Mouse (Mus musculus): ENCODE measurements around the gene Rhno1. TPM values are rescaled to one million over a fixed set of nuclear protein-coding genes. Genes with fewer than 3 reads are reported as not detected.

Rhno1 gene
- polyA plus RNA-seq, 1 experiment from 2014 or later, result 53.4 TPM

DNA sequence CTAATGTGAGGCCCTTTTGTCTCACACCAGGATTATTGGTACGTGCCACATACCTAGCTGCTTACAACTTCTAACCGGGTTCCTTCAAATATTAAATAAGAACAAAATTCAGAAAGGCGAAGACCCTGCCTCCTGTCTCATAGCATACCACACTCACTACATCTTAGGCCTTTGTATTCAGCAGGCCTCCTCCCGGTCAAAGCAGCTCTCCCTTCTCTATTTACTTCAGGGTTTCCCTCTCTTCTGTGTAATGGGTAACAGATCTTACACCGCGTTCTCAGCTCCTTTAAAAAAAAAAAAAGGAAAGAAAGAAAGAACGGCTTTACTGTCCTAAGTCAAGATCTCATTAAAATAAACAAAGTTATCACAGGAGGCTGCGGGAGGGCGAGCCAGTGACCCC is 810 bp downstream of the Rhno1 start:
- 13% methylated on average over 9 of the region's 9 CpGs for WGBS (ENCODE audit: insufficient replicate concordance)
- peak overlapping the region; percentile 100 for H3K4me3 ChIP-seq (replicated peaks)
- peaks cover 54% of the 10 kb centered on the region for H3K4me1 ChIP-seq (replicated peaks)
- no peak for ATAC-seq (ENCODE audit: insufficient read depth)
- H3K27me3 ChIP-seq, result no peaks in the 10 kb centered on the region
- H3K9me3 ChIP-seq (replicated peaks), result no peaks in the 10 kb centered on the region
- H3K27ac ChIP-seq (replicated peaks), result peak overlapping the region; percentile 95
- peaks cover 50% of the 10 kb centered on the region for H3K36me3 ChIP-seq (replicated peaks)
- peak overlapping the region; percentile 80 for H3K4me2 ChIP-seq
- peak overlapping the region; percentile 97 for H3K9ac ChIP-seq

DNA sequence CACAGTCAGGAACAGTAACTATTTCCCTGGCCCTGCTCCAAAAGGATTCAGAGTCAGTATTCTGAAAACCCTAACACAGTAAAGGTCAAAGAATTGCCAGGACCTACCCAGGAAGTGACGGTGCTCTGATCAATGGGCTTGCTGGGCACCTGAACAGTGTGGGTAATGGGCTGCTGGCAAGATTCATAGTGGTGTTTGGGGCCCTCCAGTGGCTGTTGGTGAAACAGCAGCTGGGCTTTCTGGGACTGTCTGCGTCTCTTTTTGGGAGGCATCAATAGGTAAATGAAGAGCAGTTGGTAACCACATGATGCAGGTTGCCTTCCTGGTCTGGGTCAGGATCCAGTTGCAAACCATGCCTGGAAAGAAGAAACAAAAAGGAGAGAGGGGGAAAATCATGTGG is 3.7 kb downstream of the Rhno1 start:
- no peak for ATAC-seq (ENCODE audit: insufficient read depth)
- H3K9me3 ChIP-seq (replicated peaks), result no peaks in the 10 kb centered on the region
- H3K4me1 ChIP-seq (replicated peaks), result peaks cover 56% of the 10 kb centered on the region
- H3K9ac ChIP-seq, result no peak overlapping the region
- H3K4me3 ChIP-seq (replicated peaks), result no peak overlapping the region
- H3K36me3 ChIP-seq (replicated peaks), result peaks cover 41% of the 10 kb centered on the region
- 44% methylated on average over 2 of the region's 2 CpGs for WGBS (ENCODE audit: insufficient replicate concordance)
- peaks cover 16% of the 10 kb centered on the region for H3K27me3 ChIP-seq
- no peak overlapping the region for H3K4me2 ChIP-seq
- H3K27ac ChIP-seq (replicated peaks), result no peak overlapping the region

DNA sequence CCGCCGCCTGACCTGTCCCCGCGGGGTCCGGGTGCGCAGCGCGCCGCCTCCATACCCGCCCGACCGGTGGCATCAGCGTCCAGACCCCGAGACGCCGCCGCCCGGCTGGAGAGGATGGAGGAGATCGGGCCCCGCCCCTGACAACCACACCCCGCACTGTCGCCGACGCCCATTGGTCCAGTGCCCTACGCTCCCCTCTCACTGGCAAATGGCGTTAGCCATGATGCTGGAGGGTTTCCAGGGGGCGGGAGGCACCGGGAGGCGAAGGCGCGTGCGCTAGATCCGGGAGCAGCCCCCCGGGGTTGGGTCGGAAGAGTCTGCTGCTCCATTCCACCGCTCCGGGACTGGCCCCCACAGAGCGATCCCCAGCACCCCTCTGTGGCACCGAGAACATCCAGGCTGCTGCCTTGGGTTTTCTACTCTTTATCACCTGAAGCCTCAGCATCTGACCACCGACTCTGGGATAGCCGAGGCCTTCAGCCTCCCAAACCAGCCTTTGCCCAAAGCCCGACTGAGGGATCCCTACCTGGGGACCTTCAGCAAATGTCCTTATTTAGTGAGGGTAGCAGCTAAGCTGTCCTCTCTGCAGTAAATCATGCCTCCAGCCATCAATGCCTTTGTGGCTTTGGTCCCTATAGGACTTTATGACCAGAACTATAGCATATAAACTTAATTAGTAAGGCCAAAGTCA is 6.8 kb downstream of the Rhno1 start, which contains the start of gene Tulp3:
TSS of gene Tulp3 (minus strand) at position 126 of the 691 bp plus-strand sequence.
- Histone ChIP-seq H3K27me3 (peaks cover 21% of the 10 kb centered on the region), H3K9me3 (replicated peaks) (no peaks in the 10 kb centered on the region), H3K4me2 (peak within 1 kb of the TSS; percentile 92), H3K4me3 (replicated peaks) (peak within 1 kb of the TSS; percentile 68), H3K27ac (replicated peaks) (0 out of 2 replicates have a peak within 1 kb of the TSS, but pooled peaks have one; percentile 24), H3K36me3 (replicated peaks) (peaks cover 36% of the 10 kb centered on the region), H3K4me1 (replicated peaks) (peaks cover 40% of the 10 kb centered on the region), H3K9ac (peak within 1 kb of the TSS; percentile 58)
- peak; percentile 98 for ATAC-seq (ENCODE audit: insufficient read depth)
- under 1% methylated on average over 42 of the region's 42 CpGs for WGBS (ENCODE audit: insufficient replicate concordance)

DNA sequence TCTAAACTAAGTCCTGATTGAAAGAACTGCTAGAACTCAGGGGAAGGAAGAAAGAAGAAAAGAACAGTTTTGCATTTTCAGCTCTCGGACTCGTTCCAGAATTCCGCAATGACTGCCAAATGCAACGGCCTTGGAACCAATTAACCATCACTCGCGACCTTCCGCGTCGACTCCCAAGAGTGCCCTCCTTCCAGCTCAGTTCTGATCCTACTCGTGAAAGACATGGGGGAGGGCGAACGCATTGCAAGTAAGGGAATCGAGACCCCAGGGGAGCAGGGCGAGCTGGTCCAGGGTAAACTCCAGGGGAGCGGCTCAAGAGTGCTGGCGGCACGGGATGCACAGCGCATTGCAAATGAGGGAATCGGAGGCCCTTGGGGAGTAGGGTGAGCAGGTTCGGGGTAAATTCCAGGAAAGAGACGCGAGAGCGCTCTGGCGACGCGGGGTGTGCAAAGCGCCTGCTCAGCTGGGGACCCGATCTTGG is 7.5 kb downstream of the Rhno1 start:
- Histone ChIP-seq H3K36me3 (replicated peaks) (peaks cover 36% of the 10 kb centered on the region), H3K27me3 (peaks cover 21% of the 10 kb centered on the region), H3K4me3 (replicated peaks) (peak overlapping the region; percentile 68), H3K4me2 (peak overlapping the region; percentile 92), H3K9ac (peak overlapping the region; percentile 58), H3K9me3 (replicated peaks) (no peaks in the 10 kb centered on the region), H3K4me1 (replicated peaks) (peaks cover 34% of the 10 kb centered on the region), H3K27ac (replicated peaks) (0 out of 2 replicates have a peak overlapping the region, but pooled peaks have one; percentile 24)
- under 1% methylated on average over 28 of the region's 28 CpGs for WGBS (ENCODE audit: insufficient replicate concordance)
- ATAC-seq (ENCODE audit: insufficient read depth), result peak; percentile 37

DNA sequence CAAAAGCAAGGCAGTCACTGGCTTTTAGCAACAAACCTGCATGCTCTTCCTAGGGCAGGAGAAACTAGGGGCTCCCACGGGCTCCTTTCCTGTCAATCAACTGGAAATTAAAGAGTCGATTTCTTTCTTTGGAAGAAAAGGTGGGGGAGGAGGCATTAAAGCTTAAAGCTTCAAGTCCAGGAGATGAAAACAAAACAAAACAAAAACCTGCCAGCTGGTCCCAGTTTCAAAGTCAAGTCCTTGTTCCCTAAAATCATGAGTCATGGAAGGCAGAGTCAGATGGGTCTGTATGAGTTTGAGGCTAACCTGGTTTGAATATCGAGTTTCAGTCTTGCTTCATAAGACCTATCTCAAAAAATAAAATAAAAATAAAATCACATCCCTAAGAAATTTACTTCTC is 8.6 kb downstream of the Rhno1 start:
- no peak overlapping the region for H3K27ac ChIP-seq (replicated peaks)
- H3K4me3 ChIP-seq (replicated peaks), result no peak overlapping the region
- H3K9me3 ChIP-seq (replicated peaks), result no peaks in the 10 kb centered on the region
- 43% methylated on average over 3 of the region's 3 CpGs for WGBS (ENCODE audit: insufficient replicate concordance)
- ATAC-seq (ENCODE audit: insufficient read depth), result no peak
- no peak overlapping the region for H3K4me2 ChIP-seq
- H3K4me1 ChIP-seq (replicated peaks), result peaks cover 25% of the 10 kb centered on the region
- H3K27me3 ChIP-seq, result peaks cover 21% of the 10 kb centered on the region
- H3K9ac ChIP-seq, result no peak overlapping the region
- peaks cover 29% of the 10 kb centered on the region for H3K36me3 ChIP-seq (replicated peaks)

DNA sequence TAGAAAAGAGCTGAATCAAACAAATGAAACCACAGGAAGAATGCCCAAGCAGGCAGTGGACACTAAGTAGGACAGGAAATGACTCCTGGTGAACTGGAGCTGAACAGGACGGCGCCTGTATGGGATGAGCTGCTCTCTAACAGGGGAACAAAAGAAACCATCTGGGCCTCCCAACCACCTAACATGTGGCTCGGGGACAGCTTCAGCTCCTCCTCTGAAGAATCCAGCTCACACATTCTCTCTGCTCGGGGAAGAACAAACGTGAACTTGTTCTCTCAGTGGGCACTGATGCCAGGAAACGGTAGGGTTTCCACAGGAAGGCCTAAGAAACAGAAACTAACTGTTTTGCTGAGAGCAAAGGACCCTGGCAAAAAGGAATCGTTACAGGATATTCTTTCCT is 13.0 kb downstream of the Rhno1 start:
- H3K36me3 ChIP-seq (replicated peaks), result no peaks in the 10 kb centered on the region
- no peak overlapping the region for H3K9ac ChIP-seq
- no peak overlapping the region for H3K4me3 ChIP-seq (replicated peaks)
- H3K27ac ChIP-seq (replicated peaks), result no peak overlapping the region
- no peaks in the 10 kb centered on the region for H3K9me3 ChIP-seq (replicated peaks)
- H3K4me1 ChIP-seq (replicated peaks), result peaks cover 11% of the 10 kb centered on the region; the same call in 1 of the 2 replicates
- H3K4me2 ChIP-seq, result no peak overlapping the region
- H3K27me3 ChIP-seq, result peaks cover 12% of the 10 kb centered on the region
- ATAC-seq (ENCODE audit: insufficient read depth), result no peak
- 43% methylated on average over 7 of the region's 7 CpGs for WGBS (ENCODE audit: insufficient replicate concordance)

DNA sequence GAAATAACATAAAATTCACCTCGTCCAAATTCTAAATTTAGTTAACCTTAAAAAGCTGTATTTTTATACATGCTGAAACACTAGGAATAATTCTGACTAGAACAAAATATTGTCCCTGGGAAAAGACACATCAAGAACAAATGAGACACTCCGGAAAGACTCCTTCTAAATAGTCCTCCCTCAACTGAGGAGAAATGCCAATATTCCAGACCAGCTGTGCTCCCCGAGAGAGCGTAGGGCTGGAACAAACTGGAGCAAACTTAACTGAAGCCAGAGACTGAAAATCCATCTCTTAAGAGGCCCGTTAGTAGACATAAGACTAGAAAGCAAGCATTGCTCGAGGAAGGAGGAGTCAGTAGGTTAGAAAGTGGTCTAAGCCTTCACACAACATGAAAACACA is 15.9 kb downstream of the Rhno1 start:
- H3K9me3 ChIP-seq (replicated peaks), result no peaks in the 10 kb centered on the region
- H3K4me2 ChIP-seq, result no peak overlapping the region
- H3K9ac ChIP-seq, result no peak overlapping the region
- H3K27me3 ChIP-seq, result no peaks in the 10 kb centered on the region
- WGBS (ENCODE audit: insufficient replicate concordance), result 64% methylated on average over 6 of the region's 6 CpGs
- H3K4me1 ChIP-seq (replicated peaks), result 0 out of 2 replicates have a peak, but pooled peaks cover 4% of the 10 kb centered on the region
- no peak overlapping the region for H3K27ac ChIP-seq (replicated peaks)
- H3K4me3 ChIP-seq (replicated peaks), result no peak overlapping the region
- no peaks in the 10 kb centered on the region for H3K36me3 ChIP-seq (replicated peaks)
- ATAC-seq (ENCODE audit: insufficient read depth), result no peak

DNA sequence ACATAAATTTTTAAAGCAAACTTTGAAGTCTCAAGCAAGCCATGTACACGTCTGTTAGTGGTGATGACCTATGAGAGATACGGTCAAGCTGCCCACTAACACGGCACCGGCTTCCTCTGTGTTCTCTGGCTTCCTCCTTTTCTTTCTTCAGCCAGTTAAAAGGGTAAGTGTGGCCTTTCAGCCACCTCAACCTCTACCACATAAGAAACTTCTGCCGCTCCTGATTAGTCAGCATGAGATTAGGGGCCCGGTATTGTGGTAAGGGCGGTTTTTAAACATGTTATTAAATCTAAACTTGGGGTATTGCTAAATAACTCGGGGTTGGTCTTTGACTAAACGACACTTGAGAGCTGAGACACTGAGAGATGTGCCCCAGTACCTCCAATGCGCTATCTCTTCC is 17.1 kb downstream of the Rhno1 start:
- H3K27ac ChIP-seq (replicated peaks), result no peak overlapping the region
- no peaks in the 10 kb centered on the region for H3K36me3 ChIP-seq (replicated peaks)
- H3K4me1 ChIP-seq (replicated peaks), result 0 out of 2 replicates have a peak, but pooled peaks cover 4% of the 10 kb centered on the region
- no peak overlapping the region for H3K4me3 ChIP-seq (replicated peaks)
- H3K27me3 ChIP-seq, result no peaks in the 10 kb centered on the region
- ATAC-seq (ENCODE audit: insufficient read depth), result no peak
- no peaks in the 10 kb centered on the region for H3K9me3 ChIP-seq (replicated peaks)
- H3K9ac ChIP-seq, result no peak overlapping the region
- WGBS (ENCODE audit: insufficient replicate concordance), result 16% methylated on average over 10 of the region's 10 CpGs
- H3K4me2 ChIP-seq, result no peak overlapping the region

DNA sequence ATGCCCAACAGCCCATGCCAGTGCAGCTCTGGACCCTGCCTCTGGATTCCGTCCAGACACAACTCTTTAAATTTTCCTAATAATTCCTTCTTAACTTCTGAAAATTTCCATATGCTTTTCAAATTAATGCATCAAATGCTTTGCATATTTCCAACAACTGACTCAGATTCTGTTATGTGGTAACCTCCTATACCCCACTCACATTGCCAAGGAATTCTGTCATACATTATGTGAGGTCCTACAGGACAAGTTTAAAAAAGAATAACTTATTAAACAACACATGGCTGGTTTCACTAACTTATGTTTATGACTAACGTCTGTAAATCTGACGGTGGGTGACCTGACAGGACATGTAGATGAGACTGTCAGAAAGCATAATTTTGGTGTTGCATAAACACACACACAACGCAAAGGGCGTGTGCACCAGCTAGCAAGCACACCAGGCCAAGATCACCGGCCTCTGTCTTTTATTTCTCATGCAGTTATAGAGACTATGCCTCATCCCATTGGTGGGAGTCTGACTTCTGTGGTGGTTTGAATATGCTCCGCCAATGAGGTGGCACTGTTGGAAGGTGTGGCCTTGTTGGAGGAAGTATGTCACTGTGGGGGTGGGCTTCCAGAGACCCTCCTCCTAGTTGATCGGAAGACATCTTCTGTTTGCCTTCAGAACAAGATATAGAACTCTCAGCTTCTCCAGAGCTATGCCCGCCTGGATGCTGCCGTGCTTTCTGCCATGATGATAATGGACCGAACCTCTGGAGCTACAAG is 20.6 kb downstream of the Rhno1 start:
- H3K4me2 ChIP-seq, result no peak overlapping the region
- no peaks in the 10 kb centered on the region for H3K27me3 ChIP-seq
- 0 out of 2 replicates have a peak, but pooled peaks cover 2% of the 10 kb centered on the region for H3K4me1 ChIP-seq (replicated peaks)
- no peaks in the 10 kb centered on the region for H3K36me3 ChIP-seq (replicated peaks)
- no peak overlapping the region for H3K9ac ChIP-seq
- no peaks in the 10 kb centered on the region for H3K9me3 ChIP-seq (replicated peaks)
- H3K27ac ChIP-seq (replicated peaks), result no peak overlapping the region
- 78% methylated on average over 11 of the region's 11 CpGs for WGBS (ENCODE audit: insufficient replicate concordance)
- ATAC-seq (ENCODE audit: insufficient read depth), result no peak
- H3K4me3 ChIP-seq (replicated peaks), result no peak overlapping the region

DNA sequence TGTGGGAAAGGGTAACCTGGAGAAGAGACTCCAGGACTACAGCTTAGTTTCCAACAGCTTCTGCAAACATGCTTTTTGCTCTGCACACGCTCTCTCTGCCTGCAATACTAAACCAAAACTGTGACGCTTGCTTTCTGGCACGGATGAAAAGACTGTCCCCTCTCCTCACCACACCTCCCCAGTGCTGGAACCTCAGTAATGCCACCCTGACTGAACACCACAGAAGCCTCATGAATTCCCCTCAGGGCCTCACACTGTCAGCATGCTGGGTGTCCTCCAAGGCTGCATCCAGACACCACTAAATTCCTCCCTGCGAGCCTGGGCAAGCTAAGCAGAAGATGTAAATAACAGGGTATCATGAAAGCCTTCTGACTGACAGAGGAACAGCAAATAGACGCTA is 23.8 kb downstream of the Rhno1 start:
- H3K4me1 ChIP-seq (replicated peaks), result peaks cover 12% of the 10 kb centered on the region
- 46% methylated on average over 5 of the region's 5 CpGs for WGBS (ENCODE audit: insufficient replicate concordance)
- no peak for ATAC-seq (ENCODE audit: insufficient read depth)
- H3K9ac ChIP-seq, result no peak overlapping the region
- no peaks in the 10 kb centered on the region for H3K9me3 ChIP-seq (replicated peaks)
- H3K4me2 ChIP-seq, result no peak overlapping the region
- H3K27me3 ChIP-seq, result no peaks in the 10 kb centered on the region
- no peak overlapping the region for H3K4me3 ChIP-seq (replicated peaks)
- no peaks in the 10 kb centered on the region for H3K36me3 ChIP-seq (replicated peaks)
- H3K27ac ChIP-seq (replicated peaks), result no peak overlapping the region

DNA sequence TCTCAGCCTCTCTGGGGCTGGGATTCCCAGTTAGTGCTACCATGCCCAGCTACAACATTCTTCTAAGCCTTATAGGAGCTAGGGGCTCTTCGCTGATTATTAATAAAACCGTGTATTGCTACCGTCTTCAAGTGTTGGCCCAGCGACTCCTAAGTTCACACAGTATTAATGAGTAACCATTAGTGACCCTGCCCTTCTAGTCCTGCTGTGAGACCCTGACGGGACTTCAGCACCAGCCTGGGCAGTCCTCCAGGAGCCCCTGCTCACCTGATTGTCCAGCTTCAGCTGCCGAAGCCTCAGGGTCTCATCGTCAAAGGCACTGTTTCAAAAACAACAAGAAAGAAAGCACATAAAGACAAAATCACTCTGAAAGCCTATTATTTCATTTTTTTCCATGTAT is 25.2 kb downstream of the Rhno1 start:
- no peaks in the 10 kb centered on the region for H3K9me3 ChIP-seq (replicated peaks)
- no peak overlapping the region for H3K4me3 ChIP-seq (replicated peaks)
- WGBS (ENCODE audit: insufficient replicate concordance), result 64% methylated on average over 7 of the region's 7 CpGs
- H3K27ac ChIP-seq (replicated peaks), result no peak overlapping the region
- no peak overlapping the region for H3K4me2 ChIP-seq
- peaks cover 21% of the 10 kb centered on the region for H3K4me1 ChIP-seq (replicated peaks)
- H3K27me3 ChIP-seq, result no peaks in the 10 kb centered on the region
- ATAC-seq (ENCODE audit: insufficient read depth), result no peak
- H3K36me3 ChIP-seq (replicated peaks), result no peaks in the 10 kb centered on the region
- no peak overlapping the region for H3K9ac ChIP-seq
